Comparison of ENCODE assay signal across 21 mouse cellular contexts in the genomic region with DNA sequence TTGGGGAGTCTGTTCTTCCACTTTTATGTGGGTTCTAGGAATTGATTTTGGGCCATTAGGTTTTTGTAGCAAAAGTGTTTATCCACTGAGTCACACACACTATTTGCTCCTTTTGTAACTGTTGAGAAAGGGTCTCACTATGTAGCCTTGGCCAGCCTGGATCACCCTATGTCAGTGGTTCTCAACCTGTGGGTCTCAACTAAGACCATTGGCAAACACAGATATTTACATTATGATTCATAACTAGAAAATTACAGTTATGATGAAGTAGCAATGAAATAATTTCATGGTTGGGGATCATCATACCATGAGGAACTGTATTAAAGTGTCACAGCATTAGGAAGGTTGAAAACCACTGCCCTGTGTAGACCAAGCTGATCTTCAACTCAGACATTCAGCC.
"Had no signal": no experiment of that assay in that cellular context is flagged by ENCODE, and none has a peak within 500 bp of the region (broad histone marks: within the 10 kb centered on the region; RNA-seq: fewer than 3 reads in every experiment).

No protein-coding gene starts in this region.

- DNase-seq: liver, embryonic 13.5 days; liver, postnatal 0 days; lung, adult 2 months; lung, postnatal 14 days; lung, postnatal 36 days; retina, postnatal 1 day; right cerebral cortex, adult 18-20 months; right cerebral cortex, postnatal 25 days; right cerebral cortex, postnatal 4 days; spleen, adult 18-20 months; thymus, adult 2 months; thymus, postnatal 36 days had no signal

- H3K9me3 ChIP-seq: liver, embryonic 13.5 days; liver, embryonic 15.5 days; lung, embryonic 15.5 days; megakaryocyte, embryonic 14.5 days; midbrain, embryonic 10.5 days; midbrain, embryonic 13.5 days; neural tube, embryonic 12.5 days had no signal

- H3K36me3 ChIP-seq: liver, embryonic 13.5 days; liver, embryonic 15.5 days; lung, embryonic 15.5 days; midbrain, embryonic 13.5 days; neural tube, embryonic 12.5 days had no signal

- H3K4me3 ChIP-seq: liver, embryonic 13.5 days; liver, embryonic 15.5 days; lung, embryonic 15.5 days; megakaryocyte, embryonic 14.5 days; midbrain, embryonic 10.5 days; midbrain, embryonic 13.5 days; neural tube, embryonic 12.5 days had no signal

- H3K27ac ChIP-seq: liver, embryonic 13.5 days; liver, embryonic 15.5 days; lung, embryonic 15.5 days; macrophage; midbrain, embryonic 10.5 days; midbrain, embryonic 13.5 days; neural tube, embryonic 12.5 days had no signal

- ATAC-seq: liver, postnatal 0 days; lung, postnatal 0 days; midbrain, embryonic 13.5 days; midbrain, embryonic 16.5 days had no signal

- H3K4me1 ChIP-seq: lung, embryonic 15.5 days; megakaryocyte, embryonic 14.5 days; midbrain, embryonic 13.5 days; neural tube, embryonic 12.5 days had no signal

- H3K27me3 ChIP-seq: liver, embryonic 13.5 days; liver, embryonic 15.5 days; lung, embryonic 15.5 days; midbrain, embryonic 13.5 days; neural tube, embryonic 12.5 days had no signal

- H3K9ac ChIP-seq: liver, embryonic 13.5 days; liver, embryonic 15.5 days; liver, postnatal 0 days; lung, embryonic 15.5 days; midbrain, embryonic 13.5 days; neural tube, embryonic 12.5 days had no signal

- H3K4me2 ChIP-seq: liver, embryonic 13.5 days; liver, embryonic 15.5 days; lung, embryonic 15.5 days; midbrain, embryonic 13.5 days; neural tube, embryonic 12.5 days had no signal
